Mouse (Mus musculus) heart, embryonic 10.5 days (tissue): ENCODE measurements around the gene Ccdc185. TPM values are rescaled to one million over a fixed set of nuclear protein-coding genes. Genes with fewer than 3 reads are reported as not detected.

Source experiments
- DNase-seq: peaks from one replicate; pipeline ENCODE4 v3.0.0-alpha.2; 2017; ENCODE audit warnings: low spot score
- H3K27ac ChIP-seq: fragments of 300-500 bp; sonication (generic); 2 replicates; pipeline ENCODE4 v1.5.1; 2016; ENCODE audit warnings: mild to moderate bottlenecking
- H3K27me3 ChIP-seq: fragments of 300-500 bp; sonication (generic); 2 replicates; pipeline ENCODE4 v1.6.1; 2016; ENCODE audit warnings: mild to moderate bottlenecking; ENCODE audit not compliant: poor library complexity, insufficient read depth, severe bottlenecking
- H3K36me3 ChIP-seq: fragments of 300-500 bp; sonication (generic); 2 replicates; pipeline ENCODE4 v1.6.1; 2016; ENCODE audit warnings: mild to moderate bottlenecking, moderate library complexity
- H3K4me1 ChIP-seq: fragments of 300-500 bp; sonication (generic); 2 replicates; pipeline ENCODE4 v1.6.1; 2016; ENCODE audit warnings: mild to moderate bottlenecking
- H3K4me3 ChIP-seq: fragments of 300-500 bp; sonication (generic); 2 replicates; pipeline ENCODE4 v1.5.1; 2016; ENCODE audit warnings: mild to moderate bottlenecking, moderate library complexity
- H3K9me3 ChIP-seq: fragments of 300-500 bp; sonication (generic); 2 replicates; pipeline ENCODE4 v1.6.1; 2016; ENCODE audit warnings: mild to moderate bottlenecking, moderate library complexity
- WGBS: fragments of 180-500 bp; shearing (Covaris S2); methylation state at CpG from one replicate; pipeline ENCODE4 v1.1.7; 2016; 5-methylcytosine and 5-hydroxymethylcytosine counted together
- polyA plus RNA-seq: library from polyadenylated mRNA; unstranded; fragments of >200 nt; fragmentation: Nextera tagmentation; extraction: Ambion mirVana; gene quantifications from 2 replicates; pipeline ENCODE4 v1.2.1, GENCODE M21; 2016

The Ccdc185 gene
- polyA plus RNA-seq, 1 experiment from 2014 or later: 0.08 TPM

GRCm38 (mm10) chr1:182775576-182775975 lies 26.6 kb upstream of the Ccdc185 start:
- Histone ChIP-seq H3K27ac (no peak overlapping the region), H3K4me1 (peaks cover 27% of the 10 kb centered on the region), H3K4me3 (no peak overlapping the region), H3K9me3 (no peaks in the 10 kb centered on the region), H3K36me3 (no peaks in the 10 kb centered on the region), H3K27me3 (no peaks in the 10 kb centered on the region)
- WGBS: 84% methylated on average over 7 of the region's 7 CpGs
- DNase-seq: no peak

- Histone ChIP-seq H3K9me3 (no peaks in the 10 kb centered on the region), H3K4me3 (peak overlapping the region; percentile 76), H3K27me3 (peaks cover 52% of the 10 kb centered on the region; the same call in 1 of the 2 replicates), H3K27ac (peak overlapping the region; percentile 84), H3K4me1 (peaks cover 27% of the 10 kb centered on the region), H3K36me3 (no peaks in the 10 kb centered on the region)
- under 1% methylated on average over 27 of the region's 27 CpGs for WGBS
- no peak for DNase-seq
These were observed 15.7 kb upstream of the Ccdc185 start for GRCm38 (mm10) chr1:182764541-182765281.

- Histone ChIP-seq H3K4me1 (peaks cover 27% of the 10 kb centered on the region), H3K36me3 (no peaks in the 10 kb centered on the region), H3K4me3 (peak within 1 kb of the TSS; percentile 76), H3K9me3 (no peaks in the 10 kb centered on the region), H3K27ac (peak within 1 kb of the TSS; percentile 84), H3K27me3 (peaks cover 52% of the 10 kb centered on the region; the same call in 1 of the 2 replicates)
- under 1% methylated on average over 86 of the region's 95 CpGs for WGBS
- DNase-seq: no peak
These were observed 14.9 kb upstream of the Ccdc185 start, which contains the start of gene Susd4 for GRCm38 (mm10) chr1:182763716-182764461. Gene Susd4 (plus strand): TSS chr1:182763860.

- H3K36me3 ChIP-seq: no peaks in the 10 kb centered on the region
- 7% methylated on average over 17 of the region's 17 CpGs for WGBS
- H3K9me3 ChIP-seq: no peaks in the 10 kb centered on the region
- peaks cover 27% of the 10 kb centered on the region for H3K4me1 ChIP-seq
- peaks cover 52% of the 10 kb centered on the region; the same call in 1 of the 2 replicates for H3K27me3 ChIP-seq
- no peak for DNase-seq
- H3K27ac ChIP-seq: peak overlapping the region; percentile 84; the same call in 1 of the 2 replicates
- H3K4me3 ChIP-seq: peak overlapping the region; percentile 76
These were observed 14.3 kb upstream of the Ccdc185 start for GRCm38 (mm10) chr1:182763191-182763715.

- Histone ChIP-seq H3K4me1 (peaks cover 10% of the 10 kb centered on the region), H3K9me3 (no peaks in the 10 kb centered on the region), H3K27ac (no peak overlapping the region), H3K4me3 (no peak overlapping the region), H3K36me3 (no peaks in the 10 kb centered on the region), H3K27me3 (peaks cover 27% of the 10 kb centered on the region)
- no peak for DNase-seq
- WGBS: 92% methylated on average over 1 of the region's 1 CpGs
These were observed 9.8 kb upstream of the Ccdc185 start for GRCm38 (mm10) chr1:182758783-182759182.

- no peak for DNase-seq
- WGBS: 71% methylated on average over 5 of the region's 5 CpGs
These were observed 5.9 kb upstream of the Ccdc185 start for GRCm38 (mm10) chr1:182754865-182755264.

GRCm38 (mm10) chr1:182753694-182754093 lies 4.7 kb upstream of the Ccdc185 start:
- WGBS: 76% methylated on average over 8 of the region's 8 CpGs
- no peak overlapping the region for H3K4me3 ChIP-seq

More at GRCm38 (mm10) chr1:182754865-182755264, 5.9 kb upstream of the Ccdc185 start:
- no peaks in the 10 kb centered on the region; the same call in 1 of the 2 replicates for H3K27me3 ChIP-seq
- no peaks in the 10 kb centered on the region for H3K36me3 ChIP-seq
- no peaks in the 10 kb centered on the region for H3K9me3 ChIP-seq
- H3K4me1 ChIP-seq: peaks cover 4% of the 10 kb centered on the region
- no peak overlapping the region for H3K27ac ChIP-seq
- no peak overlapping the region for H3K4me3 ChIP-seq

GRCm38 (mm10) chr1:182751301-182751700 lies 2.3 kb upstream of the Ccdc185 start:
- no peak for DNase-seq
- Histone ChIP-seq H3K27ac (no peak overlapping the region), H3K9me3 (no peaks in the 10 kb centered on the region), H3K4me1 (peaks cover 9% of the 10 kb centered on the region), H3K36me3 (no peaks in the 10 kb centered on the region), H3K4me3 (no peak overlapping the region), H3K27me3 (peaks cover 22% of the 10 kb centered on the region)
- WGBS: 77% methylated on average over 8 of the region's 8 CpGs

More at GRCm38 (mm10) chr1:182753694-182754093, 4.7 kb upstream of the Ccdc185 start:
- Histone ChIP-seq H3K36me3 (no peaks in the 10 kb centered on the region), H3K27me3 (peaks cover 4% of the 10 kb centered on the region), H3K27ac (no peak overlapping the region), H3K4me1 (peaks cover 4% of the 10 kb centered on the region), H3K9me3 (no peaks in the 10 kb centered on the region)
- DNase-seq: no peak

- Histone ChIP-seq H3K27ac (no peak overlapping the region), H3K36me3 (no peaks in the 10 kb centered on the region), H3K4me3 (no peak overlapping the region), H3K9me3 (no peaks in the 10 kb centered on the region), H3K4me1 (peaks cover 5% of the 10 kb centered on the region; the same call in 1 of the 2 replicates), H3K27me3 (peaks cover 22% of the 10 kb centered on the region)
- 69% methylated on average over 17 of the region's 17 CpGs for WGBS
- peak; percentile 74 for DNase-seq
These were observed 1.1 kb downstream of the Ccdc185 start for GRCm38 (mm10) chr1:182747834-182748233.

- 91% methylated on average over 9 of the region's 9 CpGs for WGBS
- Histone ChIP-seq H3K36me3 (no peaks in the 10 kb centered on the region), H3K27me3 (peaks cover 22% of the 10 kb centered on the region), H3K27ac (no peak overlapping the region), H3K9me3 (no peaks in the 10 kb centered on the region), H3K4me3 (no peak overlapping the region), H3K4me1 (peaks cover 5% of the 10 kb centered on the region; the same call in 1 of the 2 replicates)
- DNase-seq: peak; percentile 71
These were observed 1.9 kb downstream of the Ccdc185 start for GRCm38 (mm10) chr1:182747081-182747480.

- WGBS: 64% methylated on average over 4 of the region's 4 CpGs
- peak; percentile 58 for DNase-seq
- H3K27me3 ChIP-seq: peaks cover 4% of the 10 kb centered on the region; the same call in 1 of the 2 replicates
- H3K4me3 ChIP-seq: no peak overlapping the region
- no peaks in the 10 kb centered on the region for H3K9me3 ChIP-seq
- H3K36me3 ChIP-seq: no peaks in the 10 kb centered on the region
- no peaks in the 10 kb centered on the region for H3K4me1 ChIP-seq
- H3K27ac ChIP-seq: no peak overlapping the region
These were observed 13.1 kb downstream of the Ccdc185 start for GRCm38 (mm10) chr1:182735891-182736290.

- 45% methylated on average over 7 of the region's 7 CpGs for WGBS
- H3K27ac ChIP-seq: no peak overlapping the region
These were observed 16.3 kb downstream of the Ccdc185 start for GRCm38 (mm10) chr1:182732695-182733094.

More at GRCm38 (mm10) chr1:182732695-182733094, 16.3 kb downstream of the Ccdc185 start:
- peak; percentile 7 for DNase-seq
- Histone ChIP-seq H3K4me3 (no peak overlapping the region), H3K27me3 (peaks cover 10% of the 10 kb centered on the region), H3K9me3 (no peaks in the 10 kb centered on the region), H3K36me3 (no peaks in the 10 kb centered on the region), H3K4me1 (peaks cover 9% of the 10 kb centered on the region; the same call in 1 of the 2 replicates)
